Mouse (Mus musculus): ENCODE measurements around the gene Ift22. TPM values are rescaled to one million over a fixed set of nuclear protein-coding genes. Genes with fewer than 3 reads are reported as not detected.

Ift22 gene
- polyA plus RNA-seq, 1 experiment, result 9.3 TPM

DNA sequence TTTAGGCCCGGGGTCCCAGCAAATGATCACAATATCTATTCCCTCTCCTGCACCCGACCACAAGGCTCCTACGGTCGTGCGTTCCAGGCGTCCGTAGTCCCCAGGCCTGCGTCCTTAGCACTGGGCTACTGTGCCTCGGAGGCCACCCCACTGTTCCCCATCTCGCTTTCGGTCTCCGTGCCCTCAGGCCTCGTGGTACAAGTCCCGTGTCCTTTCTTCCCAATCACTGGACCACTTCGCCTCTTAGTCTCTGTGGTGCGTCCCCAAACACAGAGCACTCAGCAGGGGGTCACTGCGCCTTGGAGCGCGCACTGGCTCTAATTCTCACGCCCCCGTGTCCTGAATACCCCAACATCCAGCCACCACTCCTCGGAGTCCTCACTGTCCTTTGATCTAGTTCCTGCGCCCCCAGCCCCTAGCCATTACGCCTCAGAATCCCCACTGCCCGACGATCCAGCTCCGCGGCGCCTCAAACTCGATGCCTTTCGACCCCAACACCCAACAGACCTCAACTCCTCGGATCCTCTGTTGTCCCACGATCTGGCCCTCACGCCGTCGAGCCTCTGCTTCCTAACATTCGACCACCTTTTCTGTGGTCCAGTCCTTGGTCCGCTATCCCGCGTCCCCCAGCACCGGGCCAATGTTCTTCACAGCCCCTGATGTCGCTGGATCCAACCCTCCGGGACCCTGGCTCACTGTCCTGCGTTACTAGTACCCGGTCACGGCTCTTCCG lies 25.7 kb upstream of the Ift22 start:
- Histone ChIP-seq H3K4me3 (ENCODE audit: low read depth, low read length) (peak overlapping the region; percentile 31), H3K9me3 (replicated peaks; ENCODE audit: control insufficient read depth, insufficient read depth, low read length, poor library complexity, severe bottlenecking) (no peaks in the 10 kb centered on the region), H3K27ac (ENCODE audit: insufficient read depth, low read length) (no peak overlapping the region), H3K27me3 (ENCODE audit: control insufficient read depth, insufficient read depth, low read length, poor library complexity, severe bottlenecking) (0 out of 2 replicates have a peak, but pooled peaks cover 2% of the 10 kb centered on the region), H3K4me1 (ENCODE audit: control insufficient read depth, insufficient read depth, low read length) (no peaks in the 10 kb centered on the region), H3K9ac (ENCODE audit: low read depth, poor library complexity, severe bottlenecking) (peak overlapping the region; percentile 20), H3K36me3 (ENCODE audit: control insufficient read depth, insufficient read depth, low read length, poor library complexity, severe bottlenecking) (no peaks in the 10 kb centered on the region)
- TF ChIP-seq CTCF (IDR thresholded peaks at IDR 0.05; ENCODE audit: low read depth, low read length), result no peak
- TF ChIP-seq POLR2A (IDR thresholded peaks at IDR 0.05; ENCODE audit: insufficient read depth, low read length), result no peak
- TF ChIP-seq EP300 (IDR thresholded peaks at IDR 0.05; ENCODE audit: insufficient read depth, low read depth, low read length), result no peak

DNA sequence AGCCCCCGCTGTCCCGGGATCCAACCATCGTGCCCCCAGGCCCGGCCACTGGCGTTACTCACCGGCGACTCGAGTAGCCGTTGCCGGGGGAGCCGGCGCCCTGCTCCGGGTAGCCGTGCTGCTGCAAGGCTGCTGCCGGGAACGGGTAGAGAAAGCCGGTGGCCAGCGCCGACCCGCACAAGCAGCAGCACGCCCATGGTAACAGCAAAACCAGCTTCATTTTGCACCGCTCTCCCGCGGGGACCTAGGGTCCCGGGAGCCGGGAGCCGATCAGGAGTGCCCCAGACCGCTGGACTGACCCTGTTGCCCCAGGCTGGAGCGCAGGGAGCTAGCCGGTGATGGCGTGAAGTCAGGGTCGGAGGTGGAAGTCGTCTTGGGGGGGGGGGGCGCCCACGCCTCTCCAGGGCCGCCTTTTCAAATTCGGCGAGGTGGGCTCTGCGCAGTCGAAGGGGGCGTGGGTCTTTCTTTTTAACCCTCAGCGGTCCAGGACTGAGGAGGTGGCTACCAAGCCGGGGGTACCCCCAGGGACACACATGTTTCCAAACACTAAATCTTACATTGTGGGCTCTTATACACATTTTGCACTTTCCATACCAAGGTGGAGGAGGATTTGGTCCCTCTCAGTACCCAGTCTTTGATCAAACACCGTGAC lies 25.0 kb upstream of the Ift22 start, which contains the start of gene Col26a1:
Gene Col26a1, minus strand, starts transcription at position 422 of the 652 bp plus-strand sequence.
- Histone ChIP-seq H3K36me3 (ENCODE audit: control insufficient read depth, insufficient read depth, low read length, poor library complexity, severe bottlenecking) (no peaks in the 10 kb centered on the region), H3K27me3 (ENCODE audit: control insufficient read depth, insufficient read depth, low read length, poor library complexity, severe bottlenecking) (0 out of 2 replicates have a peak, but pooled peaks cover 2% of the 10 kb centered on the region), H3K9me3 (replicated peaks; ENCODE audit: control insufficient read depth, insufficient read depth, low read length, poor library complexity, severe bottlenecking) (no peaks in the 10 kb centered on the region), H3K4me1 (ENCODE audit: control insufficient read depth, insufficient read depth, low read length) (no peaks in the 10 kb centered on the region), H3K27ac (ENCODE audit: insufficient read depth, low read length) (no peak within 1 kb of the TSS), H3K9ac (ENCODE audit: low read depth, poor library complexity, severe bottlenecking) (peak within 1 kb of the TSS; percentile 20), H3K4me3 (ENCODE audit: low read depth, low read length) (peak within 1 kb of the TSS; percentile 31)
- TF ChIP-seq CTCF (IDR thresholded peaks at IDR 0.05; ENCODE audit: low read depth, low read length) (no peak), EP300 (IDR thresholded peaks at IDR 0.05; ENCODE audit: insufficient read depth, low read depth, low read length) (no peak), POLR2A (IDR thresholded peaks at IDR 0.05; ENCODE audit: insufficient read depth, low read length) (no peak)

DNA sequence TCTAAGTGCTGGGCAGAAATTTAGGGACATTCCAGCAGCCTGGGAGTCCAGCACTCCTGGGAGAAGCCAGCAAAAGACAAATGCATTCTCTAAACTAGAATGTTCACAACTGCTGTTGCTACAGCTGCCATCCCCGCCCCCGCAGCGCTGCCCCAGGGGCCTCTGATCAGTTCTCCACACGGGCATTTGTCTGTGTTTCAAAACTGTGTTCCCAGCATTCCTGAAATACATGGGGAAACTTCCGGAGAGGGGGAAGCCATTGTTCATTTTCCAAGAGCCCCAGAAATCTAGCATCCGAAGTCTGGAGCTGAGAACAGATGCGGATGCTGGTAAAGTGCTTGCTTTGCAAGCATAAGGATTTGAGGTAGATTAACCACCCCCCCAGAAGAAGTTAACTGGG lies 21.0 kb upstream of the Ift22 start:
- no peaks in the 10 kb centered on the region for H3K9me3 ChIP-seq (replicated peaks; ENCODE audit: control insufficient read depth, insufficient read depth, low read length, poor library complexity, severe bottlenecking)
- H3K4me3 ChIP-seq (ENCODE audit: low read depth, low read length), result no peak overlapping the region
- no peaks in the 10 kb centered on the region for H3K36me3 ChIP-seq (ENCODE audit: control insufficient read depth, insufficient read depth, low read length, poor library complexity, severe bottlenecking)
- no peak for TF ChIP-seq CTCF (IDR thresholded peaks at IDR 0.05; ENCODE audit: low read depth, low read length)
- TF ChIP-seq POLR2A (IDR thresholded peaks at IDR 0.05; ENCODE audit: insufficient read depth, low read length), result no peak
- TF ChIP-seq EP300 (IDR thresholded peaks at IDR 0.05; ENCODE audit: insufficient read depth, low read depth, low read length), result no peak
- H3K4me1 ChIP-seq (ENCODE audit: control insufficient read depth, insufficient read depth, low read length), result no peaks in the 10 kb centered on the region
- no peak overlapping the region for H3K27ac ChIP-seq (ENCODE audit: insufficient read depth, low read length)
- 0 out of 2 replicates have a peak, but pooled peaks cover 2% of the 10 kb centered on the region for H3K27me3 ChIP-seq (ENCODE audit: control insufficient read depth, insufficient read depth, low read length, poor library complexity, severe bottlenecking)
- no peak overlapping the region for H3K9ac ChIP-seq (ENCODE audit: low read depth, poor library complexity, severe bottlenecking)

DNA sequence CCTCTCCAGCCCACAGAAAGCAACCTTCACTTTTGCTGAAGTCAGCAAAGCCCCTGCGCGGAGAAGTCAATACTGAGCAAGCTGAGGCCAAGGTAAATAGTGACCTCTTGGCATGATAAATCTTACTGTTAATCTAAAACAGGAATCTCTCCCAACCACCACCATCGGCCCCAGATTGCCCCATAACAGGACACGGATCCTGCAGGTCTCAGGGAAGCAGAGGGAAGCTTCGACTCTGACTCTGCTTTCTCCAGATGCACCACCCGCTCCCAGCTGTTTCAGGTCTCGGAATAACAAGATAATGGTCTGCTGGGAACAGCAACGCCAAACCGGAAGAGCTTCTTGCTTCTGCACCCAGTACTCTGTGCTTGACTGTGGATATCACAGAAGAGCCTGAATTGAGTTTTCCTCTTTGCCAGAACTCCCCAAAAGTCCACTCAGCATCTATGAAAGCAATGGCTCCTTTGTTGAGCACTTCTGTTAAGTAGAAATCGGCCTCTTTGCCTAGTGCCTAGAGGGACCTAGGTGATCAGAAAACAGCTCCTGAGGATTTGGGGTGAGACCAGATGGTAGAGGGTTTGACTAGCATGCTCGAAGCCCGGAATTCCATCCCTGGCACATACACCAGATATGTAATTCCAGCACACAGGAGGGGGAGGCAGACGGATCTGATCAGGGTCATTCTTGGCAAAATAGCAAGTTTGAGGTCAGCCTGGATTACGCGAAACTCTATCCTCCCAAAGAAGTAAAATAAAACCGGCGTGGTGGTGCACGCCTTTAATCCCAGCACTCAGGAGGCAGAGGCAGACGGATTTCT lies 19.2 kb upstream of the Ift22 start:
- no peaks in the 10 kb centered on the region for H3K27me3 ChIP-seq (ENCODE audit: control insufficient read depth, insufficient read depth, low read length, poor library complexity, severe bottlenecking)
- no peak overlapping the region for H3K9ac ChIP-seq (ENCODE audit: low read depth, poor library complexity, severe bottlenecking)
- H3K4me3 ChIP-seq (ENCODE audit: low read depth, low read length), result no peak overlapping the region
- H3K36me3 ChIP-seq (ENCODE audit: control insufficient read depth, insufficient read depth, low read length, poor library complexity, severe bottlenecking), result no peaks in the 10 kb centered on the region
- H3K27ac ChIP-seq (ENCODE audit: insufficient read depth, low read length), result no peak overlapping the region
- no peaks in the 10 kb centered on the region for H3K9me3 ChIP-seq (replicated peaks; ENCODE audit: control insufficient read depth, insufficient read depth, low read length, poor library complexity, severe bottlenecking)
- no peaks in the 10 kb centered on the region for H3K4me1 ChIP-seq (ENCODE audit: control insufficient read depth, insufficient read depth, low read length)
- TF ChIP-seq EP300 (IDR thresholded peaks at IDR 0.05; ENCODE audit: insufficient read depth, low read depth, low read length) (no peak), CTCF (IDR thresholded peaks at IDR 0.05; ENCODE audit: low read depth, low read length) (no peak), POLR2A (IDR thresholded peaks at IDR 0.05; ENCODE audit: insufficient read depth, low read length) (no peak)

DNA sequence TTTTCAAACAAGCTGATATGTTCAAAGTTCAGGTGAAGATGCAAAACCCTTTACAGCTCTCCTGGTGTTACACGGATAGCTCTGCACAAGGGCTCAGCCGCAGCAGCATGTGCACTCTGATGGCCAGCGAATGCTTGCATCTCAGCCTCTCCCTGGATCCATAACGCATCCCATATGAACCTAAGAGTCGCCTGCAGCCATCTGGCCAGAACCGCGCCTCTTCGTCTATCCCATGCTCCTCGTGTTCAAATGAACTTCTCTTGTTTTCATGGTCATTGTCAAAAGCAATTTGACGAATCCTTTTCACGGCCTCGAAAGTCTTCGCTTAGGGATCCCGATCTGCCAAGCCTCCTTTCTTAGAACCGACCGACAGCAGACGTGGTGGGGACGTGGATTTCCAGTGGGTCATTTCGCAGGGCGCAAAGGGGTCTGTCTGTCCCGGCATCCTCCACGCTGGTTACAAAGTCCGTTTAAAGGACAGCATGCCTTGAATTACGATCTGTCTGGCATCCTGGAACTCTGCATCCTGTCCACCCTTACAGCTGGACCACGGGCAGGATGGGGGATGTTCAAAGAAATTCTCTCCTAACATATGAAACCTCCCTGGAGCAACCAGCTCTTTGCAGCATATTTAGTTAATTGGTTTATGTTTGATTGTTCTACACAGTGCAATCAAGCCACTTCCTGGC lies 13.0 kb upstream of the Ift22 start:
- H3K36me3 ChIP-seq (ENCODE audit: control insufficient read depth, insufficient read depth, low read length, poor library complexity, severe bottlenecking), result no peaks in the 10 kb centered on the region
- no peaks in the 10 kb centered on the region for H3K9me3 ChIP-seq (replicated peaks; ENCODE audit: control insufficient read depth, insufficient read depth, low read length, poor library complexity, severe bottlenecking)
- H3K9ac ChIP-seq (ENCODE audit: low read depth, poor library complexity, severe bottlenecking), result no peak overlapping the region
- no peak overlapping the region for H3K4me3 ChIP-seq (ENCODE audit: low read depth, low read length)
- TF ChIP-seq POLR2A (IDR thresholded peaks at IDR 0.05; ENCODE audit: insufficient read depth, low read length) (no peak), CTCF (IDR thresholded peaks at IDR 0.05; ENCODE audit: low read depth, low read length) (no peak), EP300 (IDR thresholded peaks at IDR 0.05; ENCODE audit: insufficient read depth, low read depth, low read length) (no peak)
- H3K27me3 ChIP-seq (ENCODE audit: control insufficient read depth, insufficient read depth, low read length, poor library complexity, severe bottlenecking), result no peaks in the 10 kb centered on the region
- no peaks in the 10 kb centered on the region for H3K4me1 ChIP-seq (ENCODE audit: control insufficient read depth, insufficient read depth, low read length)
- no peak overlapping the region for H3K27ac ChIP-seq (ENCODE audit: insufficient read depth, low read length)
